Mouse (Mus musculus) forebrain, embryonic 11.5 days (tissue): ENCODE data around the gene 6330409D20Rik. TPM values are rescaled to one million over a fixed set of nuclear protein-coding genes. Genes with fewer than 3 reads are reported as not detected.

ENCODE experiments used
- ATAC-seq: fragments of 200-750 bp; cut with Nextera tagmentation; replicated peaks from 2 replicates; pipeline ENCODE4 v1.8.0; 2017; ENCODE audit warnings: moderate TSS enrichment; ENCODE audit not compliant: low FRiP score
- DNase-seq: peaks from one replicate; pipeline ENCODE4 v3.0.0-alpha.2; 2017; ENCODE audit warnings: low spot score
- H3K27ac ChIP-seq: fragments of 300-500 bp; sonication (generic); 2 replicates; pipeline ENCODE4 v1.5.1; 2014; ENCODE audit warnings: low read depth, low read length
- H3K27me3 ChIP-seq: fragments of 300-500 bp; sonication (generic); 2 replicates; pipeline ENCODE4 v1.6.1; 2014; ENCODE audit warnings: mild to moderate bottlenecking, low read length, mixed read lengths; ENCODE audit not compliant: control insufficient read depth, insufficient read depth
- H3K36me3 ChIP-seq: fragments of 300-500 bp; sonication (generic); 2 replicates; pipeline ENCODE4 v1.6.1; 2014; ENCODE audit warnings: mild to moderate bottlenecking, low read length, moderate library complexity, mixed read lengths; ENCODE audit not compliant: control insufficient read depth, insufficient read depth
- H3K4me1 ChIP-seq: fragments of 300-500 bp; sonication (generic); replicated peaks from 2 replicates; pipeline ENCODE4 v1.6.1; 2014; ENCODE audit warnings: low read length, mixed read lengths; ENCODE audit not compliant: control insufficient read depth, insufficient read depth
- H3K4me2 ChIP-seq: fragments of 300-500 bp; sonication (generic); 2 replicates; pipeline ENCODE4 v1.6.1; 2014; ENCODE audit warnings: low read depth, mild to moderate bottlenecking, low read length, moderate library complexity, mixed read lengths; ENCODE audit not compliant: severe bottlenecking
- H3K4me3 ChIP-seq: fragments of 300-500 bp; sonication (generic); 2 replicates; pipeline ENCODE4 v1.5.1; 2014; ENCODE audit warnings: low read depth, low read length
- H3K9ac ChIP-seq: fragments of 300-500 bp; sonication (generic); 2 replicates; pipeline ENCODE4 v1.6.1; 2014; ENCODE audit warnings: low read length
- H3K9me3 ChIP-seq: fragments of 300-500 bp; sonication (generic); 2 replicates; pipeline ENCODE4 v1.6.1; 2016; ENCODE audit warnings: low read length, mixed read lengths; ENCODE audit not compliant: control insufficient read depth
- WGBS: fragments of 180-500 bp; shearing (Covaris S2); extraction: QIAGEN DNeasy Blood & Tissue Kit; methylation state at CpG from one replicate; pipeline ENCODE4 v1.1.7; 2014; 5-methylcytosine and 5-hydroxymethylcytosine counted together
- polyA plus RNA-seq: library from polyadenylated mRNA; unstranded; fragments of >200 nt; fragmentation: Nextera tagmentation; extraction: Ambion mirVana; gene quantifications from 2 replicates; pipeline ENCODE4 v1.2.1, GENCODE M21; 2014

The 6330409D20Rik gene
- polyA plus RNA-seq, 1 experiment from 2014 or later, result 2.3 TPM

DNA sequence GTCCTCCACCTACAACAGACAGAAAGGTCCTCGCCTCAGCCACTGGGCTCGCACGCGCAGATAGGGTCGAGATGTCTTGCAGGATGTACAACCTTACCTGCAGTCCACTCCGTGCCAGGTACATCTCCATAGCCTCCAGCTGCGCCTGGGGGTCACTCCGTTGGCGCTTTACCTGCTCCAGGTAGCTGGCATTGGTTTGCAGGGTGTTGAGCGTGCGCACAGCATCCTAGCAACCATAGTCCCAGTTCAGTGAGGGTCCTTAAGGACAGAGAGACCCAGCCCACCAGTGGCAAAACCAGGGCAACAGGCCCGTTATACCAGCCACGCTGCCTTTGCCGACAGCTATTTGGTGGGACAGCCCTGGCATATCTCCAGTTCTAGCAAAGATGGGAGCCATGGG lies 48.3 kb downstream of the 6330409D20Rik start:
- H3K9me3 ChIP-seq, result no peaks in the 10 kb centered on the region
- WGBS, result 93% methylated on average over 14 of the region's 14 CpGs
- ATAC-seq, result no peak
- peaks cover 4% of the 10 kb centered on the region; the same call in 1 of the 2 replicates for H3K4me1 ChIP-seq
- H3K27ac ChIP-seq, result no peak overlapping the region
- no peak overlapping the region for H3K4me2 ChIP-seq
- no peak overlapping the region for H3K4me3 ChIP-seq
- no peak for DNase-seq
- H3K36me3 ChIP-seq, result no peaks in the 10 kb centered on the region; the same call in 1 of the 2 replicates
- no peaks in the 10 kb centered on the region for H3K27me3 ChIP-seq
- H3K9ac ChIP-seq, result no peak overlapping the region

DNA sequence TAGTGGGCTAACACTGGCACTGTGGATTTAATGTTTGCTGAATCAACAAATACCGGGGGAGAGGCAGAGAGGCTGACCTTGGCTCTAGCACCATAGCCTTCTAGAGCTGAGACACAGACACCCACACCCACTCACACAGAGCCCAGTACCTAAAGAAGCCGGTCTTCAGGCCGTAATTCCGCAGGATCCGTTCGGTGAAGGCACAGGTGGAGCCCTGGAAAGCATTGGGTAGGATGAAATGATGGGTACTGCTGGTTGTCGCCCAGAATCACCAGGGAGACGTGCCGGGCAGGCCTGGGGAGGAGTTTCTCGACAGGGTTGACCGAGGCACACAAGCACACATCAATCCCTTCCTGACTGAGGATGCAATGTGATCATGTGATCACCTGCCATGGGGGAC lies 49.8 kb downstream of the 6330409D20Rik start:
- Histone ChIP-seq H3K9ac (no peak overlapping the region), H3K27ac (no peak overlapping the region), H3K27me3 (no peaks in the 10 kb centered on the region), H3K9me3 (no peaks in the 10 kb centered on the region), H3K36me3 (no peaks in the 10 kb centered on the region; the same call in 1 of the 2 replicates), H3K4me3 (no peak overlapping the region), H3K4me1 (peaks cover 4% of the 10 kb centered on the region; the same call in 1 of the 2 replicates), H3K4me2 (no peak overlapping the region)
- 88% methylated on average over 11 of the region's 11 CpGs for WGBS
- ATAC-seq (no peak), DNase-seq (no peak)

DNA sequence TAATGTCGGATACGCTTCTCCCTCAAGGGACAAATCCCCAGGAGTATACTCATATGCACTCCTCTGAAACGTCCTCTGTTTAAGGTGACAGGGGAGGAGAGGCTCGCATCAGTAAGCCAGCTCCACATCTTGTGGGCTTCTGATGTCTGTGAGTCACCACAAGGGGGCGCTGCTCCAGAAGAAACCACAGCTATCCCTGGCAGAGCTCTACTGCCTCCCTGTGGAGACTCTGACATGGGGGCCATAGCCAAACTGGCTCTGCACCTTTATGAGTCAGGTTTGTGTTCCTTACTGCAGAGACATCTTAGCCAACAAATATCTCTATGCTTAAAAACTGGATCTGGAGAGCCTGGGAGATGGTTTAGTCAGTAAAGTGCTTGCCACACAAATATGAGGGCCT lies 51.4 kb downstream of the 6330409D20Rik start:
- H3K27me3 ChIP-seq, result no peaks in the 10 kb centered on the region
- no peak overlapping the region for H3K4me3 ChIP-seq
- H3K36me3 ChIP-seq, result no peaks in the 10 kb centered on the region; the same call in 1 of the 2 replicates
- H3K9me3 ChIP-seq, result no peaks in the 10 kb centered on the region
- no peak overlapping the region for H3K27ac ChIP-seq
- H3K9ac ChIP-seq, result no peak overlapping the region
- H3K4me1 ChIP-seq, result peaks cover 4% of the 10 kb centered on the region; the same call in 1 of the 2 replicates
- WGBS, result 17% methylated on average over 5 of the region's 5 CpGs
- H3K4me2 ChIP-seq, result no peak overlapping the region
- ATAC-seq (no peak), DNase-seq (peak; percentile 93)

DNA sequence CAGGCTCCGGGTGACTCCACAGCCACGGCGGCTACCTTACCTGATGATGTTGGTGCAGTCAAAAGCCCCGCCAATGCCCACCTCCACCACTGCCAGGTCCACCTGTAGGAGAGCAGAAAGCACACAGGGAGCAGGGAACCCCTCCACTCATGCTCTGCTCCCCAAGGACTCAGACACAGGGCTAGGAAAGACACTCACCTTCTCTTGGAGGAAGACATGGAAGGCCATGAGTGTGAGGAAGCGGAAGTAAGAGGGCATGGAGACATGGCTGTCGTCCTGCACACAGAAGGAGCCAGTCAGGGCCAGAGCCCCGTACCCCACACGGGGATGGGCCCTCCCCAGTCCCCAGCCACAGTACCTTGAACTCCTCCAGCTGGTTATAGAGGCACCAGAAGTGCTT lies 53.3 kb downstream of the 6330409D20Rik start:
- Histone ChIP-seq H3K4me2 (no peak overlapping the region), H3K27ac (no peak overlapping the region), H3K9ac (no peak overlapping the region), H3K27me3 (no peaks in the 10 kb centered on the region), H3K9me3 (no peaks in the 10 kb centered on the region), H3K4me1 (no peaks in the 10 kb centered on the region), H3K36me3 (no peaks in the 10 kb centered on the region; the same call in 1 of the 2 replicates), H3K4me3 (no peak overlapping the region)
- DNase-seq, result no peak
- 90% methylated on average over 8 of the region's 8 CpGs for WGBS
- no peak for ATAC-seq

- Histone ChIP-seq H3K9ac (no peak overlapping the region), H3K36me3 (no peaks in the 10 kb centered on the region; the same call in 1 of the 2 replicates), H3K27ac (no peak overlapping the region), H3K4me1 (no peaks in the 10 kb centered on the region), H3K4me2 (no peak overlapping the region), H3K27me3 (no peaks in the 10 kb centered on the region), H3K9me3 (no peaks in the 10 kb centered on the region), H3K4me3 (no peak overlapping the region)
- no peak for DNase-seq
- 85% methylated on average over 6 of the region's 6 CpGs for WGBS
- ATAC-seq, result no peak
Observed at GRCm38 (mm10) chr2:32686640-32687039, 54.2 kb downstream of the 6330409D20Rik start.

- no peaks in the 10 kb centered on the region for H3K27me3 ChIP-seq
- H3K9ac ChIP-seq, result no peak overlapping the region
- no peak for DNase-seq
- H3K4me3 ChIP-seq, result no peak overlapping the region
- H3K4me1 ChIP-seq, result no peaks in the 10 kb centered on the region
- no peak overlapping the region for H3K27ac ChIP-seq
- H3K36me3 ChIP-seq, result no peaks in the 10 kb centered on the region; the same call in 1 of the 2 replicates
- ATAC-seq, result no peak
- no peak overlapping the region for H3K4me2 ChIP-seq
- WGBS, result 95% methylated on average over 3 of the region's 3 CpGs
- H3K9me3 ChIP-seq, result no peaks in the 10 kb centered on the region
Observed at GRCm38 (mm10) chr2:32685807-32686206, 55.0 kb downstream of the 6330409D20Rik start.

GRCm38 (mm10) chr2:32684681-32685428 lies 56.0 kb downstream of the 6330409D20Rik start:
- H3K27ac ChIP-seq, result no peak overlapping the region
- ATAC-seq (no peak), DNase-seq (no peak)
- no peaks in the 10 kb centered on the region for H3K27me3 ChIP-seq
- H3K9me3 ChIP-seq, result no peaks in the 10 kb centered on the region
- no peak overlapping the region for H3K4me2 ChIP-seq
- no peaks in the 10 kb centered on the region for H3K4me1 ChIP-seq
- H3K4me3 ChIP-seq, result no peak overlapping the region
- 93% methylated on average over 15 of the region's 15 CpGs for WGBS
- H3K9ac ChIP-seq, result no peak overlapping the region
- no peaks in the 10 kb centered on the region; the same call in 1 of the 2 replicates for H3K36me3 ChIP-seq

GRCm38 (mm10) chr2:32683701-32684100 lies 57.1 kb downstream of the 6330409D20Rik start:
- H3K36me3 ChIP-seq, result no peaks in the 10 kb centered on the region; the same call in 1 of the 2 replicates
- 93% methylated on average over 10 of the region's 10 CpGs for WGBS
- no peaks in the 10 kb centered on the region for H3K27me3 ChIP-seq
- ATAC-seq (no peak), DNase-seq (no peak)
- H3K9me3 ChIP-seq, result no peaks in the 10 kb centered on the region
- H3K9ac ChIP-seq, result no peak overlapping the region
- no peak overlapping the region for H3K27ac ChIP-seq
- no peak overlapping the region for H3K4me2 ChIP-seq
- H3K4me3 ChIP-seq, result no peak overlapping the region
- no peaks in the 10 kb centered on the region for H3K4me1 ChIP-seq
